Mouse (Mus musculus) retina, adult 2 months (tissue): ENCODE measurements around the gene Ermard.
"Not testable (repeated sequence)": the region's sequence is repeated elsewhere in the genome, so short reads cannot be mapped to it uniquely, and the experiment has no call there.

ENCODE experiments used
- DNase-seq: peaks from one replicate; pipeline ENCODE4 v3.0.0-alpha.2; 2012; ENCODE audit warnings: low read depth, low spot score

Gene Ermard

DNA sequence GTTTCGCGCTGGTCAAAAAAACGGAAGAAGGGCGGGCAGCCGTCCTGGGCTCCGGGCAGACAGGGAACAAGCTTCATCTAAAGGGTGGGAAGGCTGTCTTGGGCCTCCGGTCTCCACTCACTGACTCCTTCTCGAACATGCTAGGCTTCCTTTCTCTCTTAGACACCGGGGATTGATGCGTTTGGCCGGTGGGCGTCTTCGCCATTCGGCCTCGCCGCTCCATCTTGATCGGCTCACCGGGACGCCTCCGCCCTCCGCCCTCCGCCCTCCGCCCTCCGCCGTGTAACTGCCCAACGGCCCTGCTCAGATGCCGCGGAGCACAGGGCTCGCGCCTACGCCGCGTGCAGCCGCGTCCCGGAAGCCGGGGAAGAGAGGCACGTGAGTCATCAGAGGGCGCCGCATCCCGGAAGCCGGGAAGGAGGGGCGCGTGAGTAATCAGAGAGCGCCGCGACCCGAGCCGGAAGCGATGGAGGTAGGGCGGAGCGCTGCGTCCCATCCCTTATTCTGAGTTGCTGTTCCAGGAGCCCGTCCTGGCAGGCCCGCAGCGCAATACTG, at the start of gene Ermard, which contains the start of the genes Tcte3 and Gm3448:
Gene Ermard (plus strand): TSS at position 34 of the 555 bp plus-strand sequence.
Gene Tcte3 (minus strand): TSS at position 314 of the 555 bp plus-strand sequence.
Gene Gm3448 (minus strand): TSS at position 363 of the 555 bp plus-strand sequence.
- not testable (repeated sequence) for DNase-seq

DNA sequence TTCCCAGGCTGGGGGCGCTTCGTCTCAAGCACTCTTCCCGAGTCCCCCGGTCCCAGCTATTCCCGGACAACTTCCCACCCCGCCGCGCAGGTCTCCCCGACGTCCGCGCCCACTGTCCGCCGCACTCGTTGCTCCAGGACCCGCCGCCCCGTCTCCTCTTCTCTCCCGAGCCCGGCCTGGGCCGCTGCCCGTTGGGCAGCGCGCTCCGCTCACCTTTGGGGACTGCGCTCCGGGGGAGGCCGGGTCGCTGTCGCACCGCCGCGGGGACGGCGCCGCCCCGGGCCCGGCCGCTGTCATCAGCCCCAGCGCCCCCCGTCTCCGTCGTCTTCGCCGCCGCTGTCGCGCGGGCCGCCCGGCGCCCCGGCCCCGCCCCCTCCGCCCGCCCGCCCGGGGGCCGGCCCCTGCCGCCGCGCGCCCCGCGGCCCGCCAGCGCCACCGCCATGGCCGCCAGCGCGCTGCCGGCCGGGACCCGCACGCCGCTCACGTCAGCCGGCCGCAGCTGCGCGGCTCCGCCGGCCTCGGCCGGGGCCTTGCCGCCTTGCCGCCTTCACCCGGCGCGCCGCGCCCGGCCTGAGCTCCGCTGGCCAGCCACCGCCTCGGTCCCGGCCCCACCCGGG, 48.4 kb upstream of the Ermard start:
- DNase-seq = not testable (repeated sequence)

DNA sequence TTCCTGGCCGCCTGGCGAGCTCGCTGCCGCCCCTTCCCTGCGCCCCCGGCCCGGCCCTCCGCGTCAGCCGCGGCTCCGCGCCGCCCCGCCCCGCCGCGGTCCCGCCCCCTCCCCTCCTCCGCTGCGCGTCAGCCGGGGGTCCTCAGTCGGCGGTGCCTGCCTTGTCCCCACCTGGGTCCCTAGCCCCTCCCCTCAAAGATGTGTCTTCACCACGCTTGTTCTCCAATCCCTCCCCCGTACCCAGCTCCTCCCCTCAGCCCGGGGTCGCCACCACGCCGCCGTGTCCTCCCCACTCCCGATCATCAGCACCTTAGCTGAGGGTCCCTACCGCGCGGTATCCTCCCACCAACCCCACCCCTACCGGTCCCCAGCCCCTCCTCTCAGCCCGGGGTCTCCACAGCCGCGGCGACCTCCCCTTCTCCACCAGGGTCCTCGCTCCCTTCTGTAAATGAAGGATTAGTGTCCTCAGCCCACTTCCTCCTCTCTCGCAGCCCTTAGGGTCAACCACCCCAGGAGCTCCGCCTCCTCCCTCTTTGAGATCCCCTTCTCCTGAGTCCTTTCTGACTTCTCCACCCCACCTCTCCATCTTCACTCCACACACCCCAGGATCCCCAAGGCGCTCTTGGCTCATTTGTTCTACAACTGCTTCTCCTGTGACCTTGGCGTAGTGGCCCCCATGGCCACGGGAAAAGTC, 47.7 kb upstream of the Ermard start:
- DNase-seq = not testable (repeated sequence)

DNA sequence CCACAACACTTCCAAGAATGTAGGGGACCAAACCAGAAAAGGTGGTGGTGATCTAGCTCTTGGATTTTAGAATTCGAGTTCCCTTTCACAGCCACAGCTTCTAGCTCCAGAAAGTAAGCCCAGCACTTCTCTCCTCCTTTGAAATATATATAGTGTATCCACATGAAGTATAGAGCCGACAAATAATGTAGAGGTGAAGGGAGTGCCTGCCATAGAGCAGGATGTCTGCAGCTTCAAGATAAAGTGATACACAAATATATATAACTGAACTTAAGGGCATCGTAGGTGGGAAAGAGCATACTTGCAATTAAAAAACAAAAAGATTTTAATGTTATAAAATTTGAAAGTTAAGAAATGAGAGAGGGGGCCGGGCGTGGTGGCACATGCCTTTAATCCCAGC, 46.9 kb upstream of the Ermard start:
- not testable (repeated sequence) for DNase-seq

DNA sequence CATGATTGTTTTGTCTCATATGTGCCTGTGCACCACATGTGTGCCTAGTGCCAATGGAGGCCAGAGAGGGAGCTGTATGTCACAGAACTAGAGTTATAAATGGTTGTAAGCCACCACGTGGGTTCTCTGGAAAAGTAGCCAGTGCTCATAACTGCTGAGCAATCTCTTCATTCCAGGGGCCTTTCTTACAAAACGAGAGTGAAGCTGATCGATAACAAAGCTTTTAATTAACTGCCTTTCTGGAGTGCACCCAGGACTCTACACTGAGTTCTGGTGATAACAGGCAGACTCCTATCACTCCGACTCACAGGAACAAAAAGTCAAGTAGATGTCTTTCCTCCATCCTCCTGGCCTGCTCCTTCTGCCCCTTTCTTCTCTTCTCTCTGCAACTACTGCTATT, 41.0 kb upstream of the Ermard start:
- DNase-seq = not testable (repeated sequence)

DNA sequence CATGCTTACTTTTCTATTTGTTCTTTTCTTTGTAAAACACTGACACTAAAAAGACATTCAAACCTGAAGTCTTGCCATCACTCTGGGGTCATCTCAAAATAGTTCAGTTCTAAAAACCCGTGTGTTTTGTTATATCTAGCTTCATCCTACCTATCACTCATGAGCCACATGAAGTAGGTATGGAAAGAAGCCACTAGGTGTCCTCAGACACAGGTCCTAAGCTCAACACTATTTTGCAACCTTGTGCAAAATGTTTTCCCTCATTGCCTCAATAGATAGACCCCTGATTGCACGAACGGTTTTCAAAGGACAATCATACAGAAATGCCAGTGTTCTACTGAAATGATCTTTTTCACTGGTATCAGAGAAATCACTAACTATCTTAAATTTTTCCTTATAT, 31.9 kb upstream of the Ermard start:
- DNase-seq = not testable (repeated sequence)

DNA sequence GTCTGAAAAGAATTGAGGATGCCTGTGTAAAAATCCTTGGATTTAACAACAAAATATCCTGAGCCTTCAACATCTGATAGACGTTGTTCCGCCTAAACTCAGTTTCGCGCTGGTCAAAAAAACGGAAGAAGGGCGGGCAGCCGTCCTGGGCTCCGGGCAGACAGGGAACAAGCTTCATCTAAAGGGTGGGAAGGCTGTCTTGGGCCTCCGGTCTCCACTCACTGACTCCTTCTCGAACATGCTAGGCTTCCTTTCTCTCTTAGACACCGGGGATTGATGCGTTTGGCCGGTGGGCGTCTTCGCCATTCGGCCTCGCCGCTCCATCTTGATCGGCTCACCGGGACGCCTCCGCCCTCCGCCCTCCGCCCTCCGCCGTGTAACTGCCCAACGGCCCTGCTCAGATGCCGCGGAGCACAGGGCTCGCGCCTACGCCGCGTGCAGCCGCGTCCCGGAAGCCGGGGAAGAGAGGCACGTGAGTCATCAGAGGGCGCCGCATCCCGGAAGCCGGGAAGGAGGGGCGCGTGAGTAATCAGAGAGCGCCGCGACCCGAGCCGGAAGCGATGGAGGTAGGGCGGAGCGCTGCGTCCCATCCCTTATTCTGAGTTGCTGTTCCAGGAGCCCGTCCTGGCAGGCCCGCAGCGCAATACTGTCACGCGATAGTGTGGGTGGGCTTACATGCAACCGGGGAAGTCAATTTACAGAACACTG, 31.1 kb upstream of the Ermard start, which contains the start of gene Gm3435:
Gene Gm3435 (plus strand): TSS at position 471 of the 708 bp plus-strand sequence.
- not testable (repeated sequence) for DNase-seq

DNA sequence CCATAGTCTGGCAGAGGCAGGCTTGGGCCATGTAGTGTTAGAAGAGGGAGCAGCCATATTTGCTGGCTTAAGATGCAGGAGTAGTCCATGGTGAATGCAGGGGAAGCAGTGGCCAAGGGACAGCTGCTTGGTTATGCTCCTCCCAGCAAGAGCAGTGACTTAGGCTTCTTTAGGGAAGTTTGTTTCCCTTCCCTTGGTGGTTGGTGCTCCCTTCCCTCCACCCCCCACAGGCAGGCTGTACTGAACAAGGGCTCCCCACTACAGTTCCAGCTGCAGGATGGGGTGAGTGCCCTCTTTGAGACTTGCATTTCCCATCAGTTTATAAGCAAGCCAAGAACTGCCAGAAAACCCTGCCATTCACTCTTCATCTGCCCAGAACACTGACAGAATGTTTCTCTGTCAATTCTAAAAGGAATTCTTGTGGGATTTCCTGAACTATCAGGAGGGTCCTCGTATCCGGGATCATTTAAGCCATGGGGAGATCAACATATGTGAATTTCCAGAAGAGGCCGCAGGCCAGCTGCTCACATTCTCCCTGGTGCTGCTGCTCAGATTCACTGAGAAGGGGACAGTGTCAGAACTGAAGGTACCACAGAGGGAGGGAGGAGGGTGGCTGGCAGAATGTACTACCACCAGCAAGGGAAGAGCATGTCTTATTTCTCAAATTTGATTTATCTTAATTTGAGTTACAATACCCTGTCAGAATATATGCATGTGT, 19.3 kb upstream of the Ermard start:
- DNase-seq = not testable (repeated sequence)

DNA sequence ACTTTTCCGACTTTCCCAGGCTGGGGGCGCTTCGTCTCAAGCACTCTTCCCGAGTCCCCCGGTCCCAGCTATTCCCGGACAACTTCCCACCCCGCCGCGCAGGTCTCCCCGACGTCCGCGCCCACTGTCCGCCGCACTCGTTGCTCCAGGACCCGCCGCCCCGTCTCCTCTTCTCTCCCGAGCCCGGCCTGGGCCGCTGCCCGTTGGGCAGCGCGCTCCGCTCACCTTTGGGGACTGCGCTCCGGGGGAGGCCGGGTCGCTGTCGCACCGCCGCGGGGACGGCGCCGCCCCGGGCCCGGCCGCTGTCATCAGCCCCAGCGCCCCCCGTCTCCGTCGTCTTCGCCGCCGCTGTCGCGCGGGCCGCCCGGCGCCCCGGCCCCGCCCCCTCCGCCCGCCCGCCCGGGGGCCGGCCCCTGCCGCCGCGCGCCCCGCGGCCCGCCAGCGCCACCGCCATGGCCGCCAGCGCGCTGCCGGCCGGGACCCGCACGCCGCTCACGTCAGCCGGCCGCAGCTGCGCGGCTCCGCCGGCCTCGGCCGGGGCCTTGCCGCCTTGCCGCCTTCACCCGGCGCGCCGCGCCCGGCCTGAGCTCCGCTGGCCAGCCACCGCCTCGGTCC, 17.0 kb upstream of the Ermard start:
- DNase-seq = not testable (repeated sequence)

DNA sequence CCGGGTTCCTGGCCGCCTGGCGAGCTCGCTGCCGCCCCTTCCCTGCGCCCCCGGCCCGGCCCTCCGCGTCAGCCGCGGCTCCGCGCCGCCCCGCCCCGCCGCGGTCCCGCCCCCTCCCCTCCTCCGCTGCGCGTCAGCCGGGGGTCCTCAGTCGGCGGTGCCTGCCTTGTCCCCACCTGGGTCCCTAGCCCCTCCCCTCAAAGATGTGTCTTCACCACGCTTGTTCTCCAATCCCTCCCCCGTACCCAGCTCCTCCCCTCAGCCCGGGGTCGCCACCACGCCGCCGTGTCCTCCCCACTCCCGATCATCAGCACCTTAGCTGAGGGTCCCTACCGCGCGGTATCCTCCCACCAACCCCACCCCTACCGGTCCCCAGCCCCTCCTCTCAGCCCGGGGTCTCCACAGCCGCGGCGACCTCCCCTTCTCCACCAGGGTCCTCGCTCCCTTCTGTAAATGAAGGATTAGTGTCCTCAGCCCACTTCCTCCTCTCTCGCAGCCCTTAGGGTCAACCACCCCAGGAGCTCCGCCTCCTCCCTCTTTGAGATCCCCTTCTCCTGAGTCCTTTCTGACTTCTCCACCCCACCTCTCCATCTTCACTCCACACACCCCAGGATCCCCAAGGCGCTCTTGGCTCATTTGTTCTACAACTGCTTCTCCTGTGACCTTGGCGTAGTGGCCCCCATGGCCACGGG, 16.4 kb upstream of the Ermard start:
- not testable (repeated sequence) for DNase-seq

DNA sequence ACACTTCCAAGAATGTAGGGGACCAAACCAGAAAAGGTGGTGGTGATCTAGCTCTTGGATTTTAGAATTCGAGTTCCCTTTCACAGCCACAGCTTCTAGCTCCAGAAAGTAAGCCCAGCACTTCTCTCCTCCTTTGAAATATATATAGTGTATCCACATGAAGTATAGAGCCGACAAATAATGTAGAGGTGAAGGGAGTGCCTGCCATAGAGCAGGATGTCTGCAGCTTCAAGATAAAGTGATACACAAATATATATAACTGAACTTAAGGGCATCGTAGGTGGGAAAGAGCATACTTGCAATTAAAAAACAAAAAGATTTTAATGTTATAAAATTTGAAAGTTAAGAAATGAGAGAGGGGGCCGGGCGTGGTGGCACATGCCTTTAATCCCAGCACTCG, 15.5 kb upstream of the Ermard start:
- DNase-seq = not testable (repeated sequence)

DNA sequence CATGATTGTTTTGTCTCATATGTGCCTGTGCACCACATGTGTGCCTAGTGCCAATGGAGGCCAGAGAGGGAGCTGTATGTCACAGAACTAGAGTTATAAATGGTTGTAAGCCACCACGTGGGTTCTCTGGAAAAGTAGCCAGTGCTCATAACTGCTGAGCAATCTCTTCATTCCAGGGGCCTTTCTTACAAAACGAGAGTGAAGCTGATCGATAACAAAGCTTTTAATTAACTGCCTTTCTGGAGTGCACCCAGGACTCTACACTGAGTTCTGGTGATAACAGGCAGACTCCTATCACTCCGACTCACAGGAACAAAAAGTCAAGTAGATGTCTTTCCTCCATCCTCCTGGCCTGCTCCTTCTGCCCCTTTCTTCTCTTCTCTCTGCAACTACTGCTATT, 9.6 kb upstream of the Ermard start:
- not testable (repeated sequence) for DNase-seq

DNA sequence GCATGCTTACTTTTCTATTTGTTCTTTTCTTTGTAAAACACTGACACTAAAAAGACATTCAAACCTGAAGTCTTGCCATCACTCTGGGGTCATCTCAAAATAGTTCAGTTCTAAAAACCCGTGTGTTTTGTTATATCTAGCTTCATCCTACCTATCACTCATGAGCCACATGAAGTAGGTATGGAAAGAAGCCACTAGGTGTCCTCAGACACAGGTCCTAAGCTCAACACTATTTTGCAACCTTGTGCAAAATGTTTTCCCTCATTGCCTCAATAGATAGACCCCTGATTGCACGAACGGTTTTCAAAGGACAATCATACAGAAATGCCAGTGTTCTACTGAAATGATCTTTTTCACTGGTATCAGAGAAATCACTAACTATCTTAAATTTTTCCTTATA, 553 bp upstream of the Ermard start:
- DNase-seq = not testable (repeated sequence)

DNA sequence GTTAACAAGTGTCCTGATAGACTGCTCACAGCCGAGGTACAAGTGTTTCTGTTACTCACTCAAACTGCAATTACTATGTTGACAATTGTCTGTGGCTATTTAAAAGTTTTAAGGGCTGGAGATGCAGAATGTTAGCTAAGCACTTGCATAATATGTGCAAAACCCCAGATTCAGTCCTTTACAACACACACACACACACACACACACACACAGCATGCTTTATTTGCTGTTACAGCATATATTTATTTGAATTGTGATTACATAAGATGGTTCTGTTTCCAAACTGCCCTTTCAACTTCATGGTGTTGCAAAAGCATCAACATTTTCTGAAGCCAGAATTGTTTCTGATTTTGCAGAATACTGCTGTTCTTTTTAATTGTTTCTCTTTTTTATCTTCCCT, 9.3 kb downstream of the Ermard start:
- not testable (repeated sequence) for DNase-seq

DNA sequence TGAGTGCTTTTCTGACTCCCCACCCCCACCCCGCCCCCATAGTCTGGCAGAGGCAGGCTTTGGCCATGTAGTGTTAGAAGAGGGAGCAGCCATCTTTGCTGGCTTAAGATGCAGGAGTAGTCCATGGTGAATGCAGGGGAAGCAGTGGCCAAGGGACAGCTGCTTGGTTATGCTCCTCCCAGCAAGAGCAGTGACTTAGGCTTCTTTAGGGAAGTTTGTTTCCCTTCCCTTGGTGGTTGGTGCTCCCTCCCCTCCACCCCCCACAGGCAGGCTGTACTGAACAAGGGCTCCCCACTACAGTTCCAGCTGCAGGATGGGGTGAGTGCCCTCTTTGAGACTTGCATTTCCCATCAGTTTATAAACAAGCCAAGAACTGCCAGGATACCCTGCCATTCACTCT, 11.8 kb downstream of the Ermard start:
- not testable (repeated sequence) for DNase-seq

DNA sequence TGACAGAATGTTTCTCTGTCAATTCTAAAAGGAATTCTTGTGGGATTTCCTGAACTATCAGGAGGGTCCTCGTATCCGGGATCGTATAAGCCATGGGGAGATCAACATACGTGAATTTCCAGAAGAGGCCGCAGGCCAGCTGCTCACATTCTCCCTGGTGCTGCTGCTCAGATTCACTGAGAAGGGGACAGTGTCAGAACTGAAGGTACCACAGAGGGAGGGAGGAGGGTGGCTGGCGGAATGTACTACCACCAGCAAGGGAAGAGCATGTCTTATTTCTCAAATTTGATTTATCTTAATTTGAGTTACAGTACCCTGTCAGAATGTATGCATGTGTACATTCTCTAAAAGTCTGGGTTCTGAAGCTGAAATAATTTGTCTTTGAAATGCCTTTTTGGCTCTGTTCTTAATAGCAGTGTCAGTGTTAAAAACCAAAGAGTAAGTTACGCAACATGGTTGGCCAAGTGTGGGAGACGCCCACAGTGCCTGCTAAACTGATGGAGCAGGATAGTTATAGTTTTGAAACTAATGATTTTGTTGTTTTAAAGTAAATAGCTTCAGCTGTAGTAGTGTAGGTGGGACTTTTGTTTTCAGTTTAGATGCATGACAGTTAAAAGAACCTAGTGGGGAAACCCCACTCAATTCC, 12.3 kb downstream of the Ermard start:
- DNase-seq = not testable (repeated sequence)

DNA sequence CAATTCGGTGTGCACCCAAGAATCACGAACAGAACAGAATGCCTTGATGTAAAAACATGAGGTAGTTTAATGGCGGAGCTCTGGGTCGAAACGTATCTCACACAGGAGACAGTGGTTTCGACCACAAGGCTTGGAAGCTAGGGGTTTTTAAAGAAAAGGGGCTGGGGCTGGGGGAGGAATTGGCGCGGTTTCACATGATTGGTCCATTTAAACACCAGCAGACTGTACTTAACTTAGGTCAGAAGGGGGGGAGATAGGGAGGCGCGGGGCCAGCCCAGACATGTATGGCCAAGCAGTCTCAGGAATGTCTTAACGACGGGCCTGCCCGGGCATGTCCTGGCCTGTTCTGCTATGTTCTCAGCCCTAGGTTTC, 12.8 kb downstream of the Ermard start:
- DNase-seq = not testable (repeated sequence)

DNA sequence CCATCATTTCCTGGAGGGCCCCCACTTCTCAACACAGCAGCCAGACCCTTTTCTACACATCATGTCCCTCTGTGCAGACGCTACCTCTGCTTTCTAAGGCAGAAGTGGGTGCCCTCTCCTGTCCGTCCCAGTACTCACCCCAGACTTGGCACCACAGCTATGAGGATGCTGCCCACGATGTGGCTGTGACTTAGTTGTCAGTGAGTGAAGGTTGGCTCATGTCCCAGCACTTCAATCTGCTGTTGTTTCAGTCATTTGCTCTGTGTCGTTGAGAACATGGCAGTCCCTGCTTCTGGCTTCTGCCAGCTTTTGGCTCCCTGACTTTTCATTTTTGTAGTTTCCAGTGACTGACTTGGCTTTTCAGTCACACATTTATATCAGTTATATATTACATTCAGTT, 14.9 kb downstream of the Ermard start:
- DNase-seq = no peak

DNA sequence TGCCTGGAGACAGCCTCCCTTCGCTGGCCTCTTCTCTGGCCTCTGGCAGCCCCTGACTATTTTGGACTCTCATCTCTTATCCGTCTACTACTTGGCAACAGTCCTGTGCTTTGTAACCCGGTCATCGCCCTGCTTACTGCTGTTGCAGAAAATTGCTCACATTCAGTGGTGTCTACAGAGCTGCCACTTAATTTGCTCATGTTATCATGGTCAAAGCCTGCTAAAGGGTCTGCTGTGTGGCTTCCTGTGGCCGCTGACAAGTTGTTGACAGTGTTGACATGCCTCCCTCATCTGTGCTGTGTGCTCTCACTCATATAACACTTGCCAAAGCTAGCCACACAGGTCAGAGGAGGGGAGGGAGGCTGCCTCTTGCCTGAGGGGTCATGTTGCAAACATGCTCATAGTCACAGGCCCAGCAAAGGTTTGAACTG, 17.2 kb downstream of the Ermard start:
- DNase-seq = no peak

DNA sequence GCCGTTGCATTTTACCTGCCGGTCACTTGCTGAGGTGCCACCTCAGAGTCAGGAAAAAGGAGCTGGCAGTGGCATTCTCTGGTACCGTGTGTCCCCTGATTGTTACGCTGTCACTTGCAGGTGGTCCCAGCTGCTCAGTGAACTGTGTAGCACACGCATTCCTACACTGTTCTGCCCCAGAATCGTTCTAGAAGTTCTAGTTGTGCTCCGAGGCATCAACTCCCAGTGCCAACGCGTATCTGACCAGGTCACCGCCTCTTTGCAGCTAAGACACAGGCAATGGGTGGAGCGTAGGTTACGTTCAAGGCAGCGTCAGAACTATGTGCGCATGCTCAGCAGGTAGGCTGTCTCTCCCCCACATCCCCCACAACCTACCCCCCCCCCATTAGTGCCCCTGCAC, 18.6 kb downstream of the Ermard start:
- DNase-seq = no peak
